Mouse (Mus musculus) gonadal fat pad, adult 2 months (tissue): ENCODE data around the gene Senp1. TPM values are rescaled to one million over a fixed set of nuclear protein-coding genes. Genes with fewer than 3 reads are reported as not detected.

Source experiments
- DNase-seq: peaks from one replicate; pipeline ENCODE4 v3.0.0-alpha.2; 2012; ENCODE audit warnings: low read depth
- polyA plus RNA-seq: library from polyadenylated mRNA; depleted of rRNA; stranded (reverse); fragments of >200 nt; gene quantifications from 2 replicates; pipeline ENCODE4 v1.2.3, GENCODE M21; 2012

Gene Senp1
- polyA plus RNA-seq, 1 experiment, result 10.8 TPM

GRCm38 (mm10) chr15:98048918-98049700 lies 44.4 kb downstream of the Senp1 start:
- no peak for DNase-seq

DNA sequence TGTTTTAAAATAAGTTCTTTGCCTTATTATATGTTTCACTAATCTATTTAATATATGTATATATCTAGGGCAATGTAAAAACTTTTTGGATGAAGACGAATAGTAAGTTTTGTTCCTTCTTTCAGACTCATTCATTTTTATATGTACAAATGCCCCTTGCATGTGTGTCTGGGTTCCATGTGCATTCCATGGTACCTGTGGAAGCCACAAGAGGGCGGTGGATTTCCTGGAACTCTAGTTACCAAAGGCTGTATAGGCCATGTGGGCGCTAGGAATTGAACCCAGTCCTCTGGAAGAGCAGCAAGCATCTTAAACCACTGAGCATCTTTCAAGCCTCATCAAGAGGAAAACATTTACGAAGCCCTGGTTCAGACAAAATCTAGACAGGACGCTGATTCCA lies 49.2 kb downstream of the Senp1 start:
- DNase-seq, result no peak

GRCm38 (mm10) chr15:98043967-98044366 lies 49.6 kb downstream of the Senp1 start:
- DNase-seq, result no peak

DNA sequence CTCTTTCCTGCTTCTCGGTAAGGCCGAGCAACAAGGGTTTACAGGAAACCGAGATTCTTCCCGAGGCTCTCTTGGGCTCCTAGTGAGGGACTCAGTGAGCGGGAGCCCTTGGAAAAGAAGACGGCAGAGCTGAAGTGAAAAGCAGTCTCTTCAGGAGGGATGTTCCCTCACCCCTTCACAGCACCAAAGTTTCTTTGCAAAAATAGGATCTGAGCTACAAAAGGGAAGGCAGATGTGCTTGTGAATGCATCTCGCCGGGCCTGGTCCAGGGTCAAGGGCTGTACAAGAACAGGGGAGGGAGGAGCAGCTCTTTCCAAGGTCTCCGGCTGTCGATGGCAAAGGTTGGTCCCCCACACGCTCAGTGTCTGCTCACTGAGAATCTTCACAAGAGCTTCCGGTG lies 51.0 kb downstream of the Senp1 start:
- no peak for DNase-seq

GRCm38 (mm10) chr15:98039682-98040081 lies 53.9 kb downstream of the Senp1 start:
- DNase-seq, result no peak

- no peak for DNase-seq
These were observed 57.0 kb downstream of the Senp1 start for GRCm38 (mm10) chr15:98036578-98036977.

- no peak for DNase-seq
These were observed 58.3 kb downstream of the Senp1 start for GRCm38 (mm10) chr15:98035076-98035755.

DNA sequence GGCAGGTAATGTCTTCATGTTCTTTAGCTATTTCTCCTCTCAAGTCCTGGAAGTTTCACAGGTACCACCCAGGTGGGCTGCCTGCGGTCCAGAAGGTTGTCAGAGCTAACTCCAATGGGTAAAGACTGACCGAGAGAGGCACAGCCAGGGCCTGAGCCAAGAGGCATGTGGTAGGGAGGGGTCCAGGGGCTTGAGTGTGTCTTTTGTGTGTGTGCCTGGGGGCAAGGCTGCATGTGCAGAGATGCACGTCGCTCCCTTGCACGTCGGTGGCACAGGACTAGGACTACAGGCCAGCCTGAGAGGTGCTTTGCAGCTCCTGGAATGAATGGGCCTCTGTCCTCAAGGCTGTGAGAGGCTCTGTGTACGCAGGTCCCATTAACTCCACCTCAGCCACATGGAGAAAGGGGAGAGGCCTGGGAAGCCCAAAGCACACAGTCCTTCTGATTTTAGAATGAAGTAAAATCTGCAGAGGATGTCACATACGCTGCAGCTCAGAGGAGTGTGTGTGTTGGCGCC lies 60.3 kb downstream of the Senp1 start:
- DNase-seq, result no peak

DNA sequence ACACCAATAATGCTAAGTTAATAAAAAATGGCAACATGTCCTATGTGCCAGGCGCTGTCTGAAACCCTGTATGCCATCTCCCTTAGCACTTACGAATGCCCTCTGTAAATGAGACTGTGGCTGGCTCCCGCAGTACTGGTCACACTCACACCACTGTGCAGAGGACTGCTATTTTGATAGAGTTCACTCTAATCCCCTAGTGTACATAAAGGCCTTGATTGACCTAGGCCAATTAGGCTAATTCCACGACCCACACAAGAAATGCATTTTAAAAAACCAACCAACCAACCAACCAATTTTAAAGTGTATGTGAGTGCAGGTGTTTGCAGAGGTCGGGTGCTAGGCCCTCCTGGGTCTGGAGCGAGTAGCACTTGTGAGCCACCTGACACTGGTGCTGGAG lies 63.7 kb downstream of the Senp1 start:
- DNase-seq, result no peak

GRCm38 (mm10) chr15:98026967-98027904 lies 66.3 kb downstream of the Senp1 start:
- no peak for DNase-seq

DNA sequence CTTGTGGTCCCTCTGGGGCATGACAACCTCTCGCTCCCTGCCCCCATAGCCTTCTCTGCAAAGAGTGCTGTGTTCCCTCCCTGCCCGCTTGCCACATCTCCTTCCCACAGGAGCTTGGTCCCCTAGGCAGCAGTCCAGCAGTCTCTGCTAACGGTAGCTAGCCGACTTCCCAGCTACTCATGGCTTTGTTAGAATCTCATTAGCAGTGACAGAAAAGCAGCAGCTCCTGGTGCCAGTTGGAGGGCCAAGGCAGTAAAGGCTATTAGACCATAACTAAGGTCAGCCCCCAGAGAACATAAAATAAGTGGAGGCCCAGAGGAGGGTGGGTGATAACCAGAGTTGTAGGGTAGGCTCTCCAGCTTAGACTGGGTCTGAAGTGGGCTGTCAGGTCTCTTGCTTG lies 67.9 kb downstream of the Senp1 start:
- DNase-seq, result no peak

DNA sequence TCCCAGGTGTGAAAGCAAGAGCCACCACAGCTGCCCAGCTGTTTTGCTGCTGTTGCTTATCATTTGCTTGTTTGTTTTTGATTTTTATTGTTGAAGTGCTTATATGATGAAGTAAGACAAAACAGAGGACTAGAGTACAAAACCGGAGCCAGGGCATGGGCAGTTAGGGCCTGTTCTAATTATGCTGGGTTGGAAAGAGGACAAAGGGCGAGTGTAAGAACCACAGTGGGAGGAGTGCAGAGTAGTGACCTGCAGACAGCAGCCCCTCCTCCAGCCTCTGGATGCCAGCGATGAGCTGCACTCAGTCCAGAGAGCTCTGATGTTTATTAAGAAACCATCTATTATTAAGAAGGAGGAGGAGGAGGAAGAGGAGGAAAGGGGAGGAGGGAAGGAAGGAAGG lies 70.4 kb downstream of the Senp1 start:
- DNase-seq, result no peak

- DNase-seq, result no peak
These were observed 71.7 kb downstream of the Senp1 start for GRCm38 (mm10) chr15:98021886-98022285.

- DNase-seq, result no peak
These were observed 74.5 kb downstream of the Senp1 start for GRCm38 (mm10) chr15:98019047-98019446.

DNA sequence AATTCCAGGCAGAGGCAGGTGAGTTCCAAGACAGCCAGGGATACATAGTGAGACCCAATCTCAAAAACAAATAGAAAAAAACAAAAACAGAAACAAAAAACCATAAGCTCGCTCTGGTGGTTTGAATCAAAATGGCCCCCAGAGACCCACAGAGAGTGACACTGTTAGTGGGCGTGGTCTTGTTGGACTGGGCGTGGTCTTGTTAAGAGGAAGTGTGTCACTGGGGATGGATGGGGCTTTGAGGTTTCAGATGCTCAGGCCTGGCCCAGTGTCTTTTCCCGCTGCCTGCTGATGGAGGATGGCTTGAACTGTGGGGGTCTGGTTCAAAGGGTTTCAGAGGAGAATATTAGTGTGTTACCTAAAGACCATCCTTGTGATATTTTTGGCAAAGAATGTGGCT lies 75.6 kb downstream of the Senp1 start:
- DNase-seq, result no peak

DNA sequence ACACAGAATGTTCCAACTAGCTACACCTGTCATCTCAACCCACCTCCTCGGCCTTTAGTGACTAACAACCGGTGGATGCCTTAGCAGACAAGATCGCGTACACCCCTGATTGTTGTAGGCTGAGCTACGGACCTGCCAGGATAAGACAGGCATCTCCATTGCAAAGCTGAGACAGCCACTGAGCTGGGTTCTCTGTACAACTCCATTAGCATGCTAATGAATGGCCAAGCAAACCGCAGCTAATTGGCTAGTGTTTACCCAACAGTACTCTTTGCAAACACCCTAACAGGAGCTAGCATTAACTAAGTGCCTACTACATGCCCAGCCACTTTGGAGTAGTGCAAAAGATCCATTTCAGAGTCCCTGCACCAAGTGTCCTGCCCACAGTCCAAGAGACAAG lies 80.7 kb downstream of the Senp1 start:
- DNase-seq, result no peak

DNA sequence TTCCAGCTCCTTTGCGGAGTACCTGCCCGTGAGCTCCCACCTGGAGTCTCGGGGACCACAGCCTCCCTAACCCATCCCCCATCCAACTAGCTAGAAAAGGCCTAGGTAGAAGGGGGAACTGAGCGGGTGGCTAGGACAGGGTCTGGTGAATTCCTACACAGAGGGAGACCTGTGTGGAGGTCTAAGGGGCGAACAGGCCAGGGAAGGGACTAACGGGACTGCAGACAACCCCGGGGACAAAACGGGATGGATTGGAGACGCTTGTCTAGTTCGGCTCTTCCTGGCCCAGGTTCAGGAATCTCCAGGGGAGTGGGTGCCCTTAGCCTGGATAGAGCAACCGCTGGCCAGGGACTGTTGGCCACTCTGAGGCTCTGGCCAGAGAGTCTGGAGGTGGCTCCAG lies 88.4 kb downstream of the Senp1 start:
- DNase-seq, result no peak

- no peak for DNase-seq
These were observed 88.8 kb downstream of the Senp1 start for GRCm38 (mm10) chr15:98004740-98005159.

DNA sequence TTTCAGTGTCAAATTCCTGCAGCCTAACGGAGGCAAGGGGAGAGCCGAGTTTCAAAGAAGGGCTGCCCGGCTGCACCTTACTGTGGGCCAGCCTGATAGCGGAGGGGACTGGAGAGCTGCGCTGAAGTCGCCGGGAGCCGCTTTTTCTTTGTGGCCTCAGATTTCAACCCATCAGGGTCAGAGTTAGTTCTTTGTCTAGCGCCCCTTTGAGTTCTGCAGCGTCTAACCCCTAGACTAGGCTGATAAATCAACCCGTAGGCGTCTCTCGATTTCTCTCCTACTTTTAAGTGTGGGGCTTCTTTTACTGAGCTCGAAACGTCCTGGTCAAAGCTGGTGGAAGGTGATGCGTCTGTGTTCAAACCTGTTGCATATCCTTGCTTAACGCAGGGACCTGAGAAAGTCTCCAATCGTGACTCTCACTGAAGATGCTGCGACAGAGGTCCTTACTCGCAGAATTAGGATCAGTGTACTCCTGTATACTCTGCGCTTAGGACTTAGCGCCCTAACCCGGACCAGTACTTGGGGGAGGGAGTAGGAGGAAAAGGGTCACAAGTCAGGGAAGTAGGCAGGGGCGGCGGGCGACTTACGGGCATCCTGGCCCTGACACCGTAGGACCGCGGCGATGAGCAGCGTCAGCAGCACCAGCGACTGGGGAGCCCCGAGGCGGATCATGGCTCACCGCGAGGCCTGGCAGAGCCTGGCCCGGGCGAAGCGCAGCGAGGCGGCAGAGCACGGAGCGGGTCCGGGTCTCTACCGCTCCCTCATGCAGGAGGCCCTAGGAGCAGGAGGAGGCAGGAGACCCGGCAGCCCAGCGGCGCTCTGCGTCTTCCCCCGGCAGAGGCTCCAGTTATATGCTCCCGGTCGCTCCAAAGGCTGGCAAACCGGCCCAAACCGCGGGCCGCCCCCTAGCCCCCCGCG lies 89.5 kb downstream of the Senp1 start, which contains the start of gene Col2a1:
Gene Col2a1, minus strand, starts transcription at position 874 of the 918 bp plus-strand sequence.
- DNase-seq, result no peak

GRCm38 (mm10) chr15:98002991-98003821 lies 90.3 kb downstream of the Senp1 start:
- no peak for DNase-seq
